Mouse (Mus musculus) kidney, embryonic 14.5 days (tissue): ENCODE data around the gene Tle3. TPM values are rescaled to one million over a fixed set of nuclear protein-coding genes. Genes with fewer than 3 reads are reported as not detected.

Source experiments
- ATAC-seq: fragments of 200-750 bp; cut with Nextera tagmentation; 2 replicates; pipeline ENCODE4 v1.8.0; 2017; ENCODE audit warnings: moderate number of reproducible peaks, mild to moderate bottlenecking, moderate TSS enrichment, moderate library complexity; ENCODE audit not compliant: low FRiP score, low TSS enrichment
- H3K27ac ChIP-seq: fragments of 300-500 bp; sonication (generic); 2 replicates; pipeline ENCODE4 v1.5.1; 2014; ENCODE audit warnings: low read depth, mild to moderate bottlenecking, low read length, moderate library complexity, mixed read lengths
- H3K27me3 ChIP-seq: fragments of 300-500 bp; sonication (generic); 2 replicates; pipeline ENCODE4 v1.6.1; 2014; ENCODE audit warnings: mild to moderate bottlenecking, low read length; ENCODE audit not compliant: control insufficient read depth, insufficient read depth
- H3K36me3 ChIP-seq: fragments of 300-500 bp; sonication (generic); 2 replicates; pipeline ENCODE4 v1.6.1; 2014; ENCODE audit warnings: low read length, mixed read lengths; ENCODE audit not compliant: control insufficient read depth, insufficient read depth
- H3K4me1 ChIP-seq: fragments of 300-500 bp; sonication (generic); 2 replicates; pipeline ENCODE4 v1.6.1; 2014; ENCODE audit warnings: low read length, mixed read lengths; ENCODE audit not compliant: control insufficient read depth, insufficient read depth
- H3K4me2 ChIP-seq: fragments of 300-500 bp; sonication (generic); replicated peaks from 2 replicates; pipeline ENCODE4 v1.6.1; 2014; ENCODE audit warnings: low read depth, mild to moderate bottlenecking, low read length
- H3K4me3 ChIP-seq: fragments of 300-500 bp; sonication (generic); 2 replicates; pipeline ENCODE4 v1.5.1; 2014; ENCODE audit warnings: mild to moderate bottlenecking, low read length
- H3K9ac ChIP-seq: fragments of 300-500 bp; sonication (generic); 2 replicates; pipeline ENCODE4 v1.6.1; 2014; ENCODE audit warnings: low read depth, mild to moderate bottlenecking, low read length, moderate library complexity
- H3K9me3 ChIP-seq: fragments of 300-500 bp; sonication (generic); 2 replicates; pipeline ENCODE4 v1.6.1; 2016; ENCODE audit warnings: low read length; ENCODE audit not compliant: control insufficient read depth
- WGBS: fragments of 180-500 bp; shearing (Covaris S2); extraction: QIAGEN DNeasy Blood & Tissue Kit; methylation state at CpG from one replicate; pipeline ENCODE4 v1.1.7; 2014; 5-methylcytosine and 5-hydroxymethylcytosine counted together
- polyA plus RNA-seq: library from polyadenylated mRNA; unstranded; fragments of >200 nt; fragmentation: Nextera tagmentation; extraction: Ambion mirVana; gene quantifications from 2 replicates; pipeline ENCODE4 v1.2.1, GENCODE M21; 2014

The Tle3 gene
- polyA plus RNA-seq, 1 experiment from 2014 or later: 33.7 TPM

- Histone ChIP-seq H3K27ac (no peak overlapping the region), H3K4me2 (no peak overlapping the region), H3K4me3 (no peak overlapping the region), H3K9ac (no peak overlapping the region), H3K36me3 (no peaks in the 10 kb centered on the region), H3K4me1 (peaks cover 44% of the 10 kb centered on the region), H3K9me3 (no peaks in the 10 kb centered on the region), H3K27me3 (peaks cover 11% of the 10 kb centered on the region)
- ATAC-seq: no peak
- 58% methylated on average over 9 of the region's 9 CpGs for WGBS
Observed at GRCm38 (mm10) chr9:61363194-61363593, 9.0 kb upstream of the Tle3 start.

- Histone ChIP-seq H3K27ac (no peak overlapping the region), H3K9me3 (no peaks in the 10 kb centered on the region), H3K4me2 (no peak overlapping the region), H3K4me3 (no peak overlapping the region), H3K4me1 (peaks cover 52% of the 10 kb centered on the region), H3K9ac (no peak overlapping the region), H3K36me3 (no peaks in the 10 kb centered on the region), H3K27me3 (peaks cover 8% of the 10 kb centered on the region)
- 32% methylated on average over 9 of the region's 9 CpGs for WGBS
- ATAC-seq: no peak
Observed at GRCm38 (mm10) chr9:61366108-61366507, 6.1 kb upstream of the Tle3 start.

- no peak overlapping the region for H3K4me2 ChIP-seq
- no peak overlapping the region for H3K9ac ChIP-seq
- no peaks in the 10 kb centered on the region for H3K9me3 ChIP-seq
- peaks cover 53% of the 10 kb centered on the region for H3K4me1 ChIP-seq
- H3K27me3 ChIP-seq: peaks cover 8% of the 10 kb centered on the region
- H3K36me3 ChIP-seq: no peaks in the 10 kb centered on the region
- no peak overlapping the region for H3K27ac ChIP-seq
- ATAC-seq: no peak
- WGBS: 21% methylated on average over 4 of the region's 4 CpGs
- H3K4me3 ChIP-seq: no peak overlapping the region
Observed at GRCm38 (mm10) chr9:61367156-61367555, 5.0 kb upstream of the Tle3 start.

GRCm38 (mm10) chr9:61367857-61368566 lies 4.2 kb upstream of the Tle3 start:
- H3K27ac ChIP-seq: no peak overlapping the region
- peaks cover 52% of the 10 kb centered on the region for H3K4me1 ChIP-seq
- H3K4me2 ChIP-seq: no peak overlapping the region

GRCm38 (mm10) chr9:61368567-61369240 lies 3.5 kb upstream of the Tle3 start:
- 0% methylated on average over 12 of the region's 12 CpGs for WGBS
- no peak for ATAC-seq
- no peaks in the 10 kb centered on the region for H3K9me3 ChIP-seq
- H3K27me3 ChIP-seq: peaks cover 8% of the 10 kb centered on the region; the same call in 1 of the 2 replicates
- peak overlapping the region; percentile 53; the same call in 1 of the 2 replicates for H3K27ac ChIP-seq
- H3K9ac ChIP-seq: no peak overlapping the region
- H3K4me1 ChIP-seq: peaks cover 47% of the 10 kb centered on the region
- H3K4me2 ChIP-seq: peak overlapping the region; percentile 52
- no peak overlapping the region for H3K4me3 ChIP-seq
- H3K36me3 ChIP-seq: no peaks in the 10 kb centered on the region

More at GRCm38 (mm10) chr9:61367857-61368566, 4.2 kb upstream of the Tle3 start:
- no peak overlapping the region for H3K4me3 ChIP-seq
- WGBS: 15% methylated on average over 6 of the region's 6 CpGs
- ATAC-seq: no peak
- no peaks in the 10 kb centered on the region for H3K36me3 ChIP-seq
- H3K9me3 ChIP-seq: no peaks in the 10 kb centered on the region
- peaks cover 8% of the 10 kb centered on the region for H3K27me3 ChIP-seq
- H3K9ac ChIP-seq: no peak overlapping the region

GRCm38 (mm10) chr9:61369316-61370273 lies 2.6 kb upstream of the Tle3 start:
- Histone ChIP-seq H3K4me3 (peak overlapping the region; percentile 23), H3K9ac (peak overlapping the region; percentile 45; the same call in 1 of the 2 replicates), H3K27ac (peak overlapping the region; percentile 53; the same call in 1 of the 2 replicates), H3K9me3 (no peaks in the 10 kb centered on the region), H3K4me2 (peak overlapping the region; percentile 52), H3K36me3 (no peaks in the 10 kb centered on the region), H3K4me1 (peaks cover 47% of the 10 kb centered on the region), H3K27me3 (0 out of 2 replicates have a peak, but pooled peaks cover 7% of the 10 kb centered on the region)
- ATAC-seq: no peak
- WGBS: under 1% methylated on average over 45 of the region's 45 CpGs

- Histone ChIP-seq H3K36me3 (peaks cover under 1% of the 10 kb centered on the region; the same call in 1 of the 2 replicates), H3K27me3 (0 out of 2 replicates have a peak, but pooled peaks cover 3% of the 10 kb centered on the region), H3K4me1 (peaks cover 55% of the 10 kb centered on the region), H3K4me3 (peak overlapping the region; percentile 96), H3K9me3 (no peaks in the 10 kb centered on the region), H3K27ac (peak overlapping the region; percentile 95; the same call in 1 of the 2 replicates), H3K9ac (peak overlapping the region; percentile 68), H3K4me2 (peak overlapping the region; percentile 95)
- peak; percentile 84 for ATAC-seq
- WGBS: under 1% methylated on average over 22 of the region's 25 CpGs
Observed at GRCm38 (mm10) chr9:61370454-61370888, 1.7 kb upstream of the Tle3 start.

GRCm38 (mm10) chr9:61370889-61371754 lies 1.0 kb upstream of the Tle3 start:
- Histone ChIP-seq H3K4me1 (peaks cover 57% of the 10 kb centered on the region), H3K27me3 (0 out of 2 replicates have a peak, but pooled peaks cover 3% of the 10 kb centered on the region), H3K4me3 (peak overlapping the region; percentile 96), H3K9ac (peak overlapping the region; percentile 68), H3K4me2 (peak overlapping the region; percentile 95), H3K9me3 (no peaks in the 10 kb centered on the region), H3K27ac (peak overlapping the region; percentile 95), H3K36me3 (peaks cover 7% of the 10 kb centered on the region; the same call in 1 of the 2 replicates)
- peak; percentile 17 for ATAC-seq
- under 1% methylated on average over 64 of the region's 66 CpGs for WGBS
